Mouse (Mus musculus): ENCODE results near the gene Higd2a. TPM values are rescaled to one million over a fixed set of nuclear protein-coding genes. Genes with fewer than 3 reads are reported as not detected.

Higd2a gene
- polyA plus RNA-seq, 1 experiment from 2014 or later = 224 TPM

GRCm38 (mm10) chr13:54635011-54635410 is 45.0 kb downstream of the Higd2a start:
- Histone ChIP-seq H3K36me3 (peaks cover 36% of the 10 kb centered on the region), H3K27ac (no peak overlapping the region), H3K9ac (replicated peaks) (no peak overlapping the region), H3K9me3 (no peaks in the 10 kb centered on the region), H3K4me3 (replicated peaks) (no peak overlapping the region), H3K4me1 (replicated peaks) (no peaks in the 10 kb centered on the region), H3K27me3 (no peaks in the 10 kb centered on the region), H3K4me2 (replicated peaks) (no peak overlapping the region)
- 94% methylated on average over 3 of the region's 3 CpGs for WGBS
- no peak for ATAC-seq

Small RNAs within 50 kb of the gene (microRNA-seq; reads per million reads assigned to microRNA genes)
- not detected for gene Gm24195

Other genes with a start within 250 kb of the Higd2a start
- gene Cplx2, start 218.9 kb upstream of the Higd2a start, polyA plus RNA-seq (2015; fragmentation: Nextera tagmentation; extraction: Ambion mirVana) = 28.0 and 31.0 TPM in 2 replicates
- gene Thoc3, start 121.4 kb upstream of the Higd2a start, polyA plus RNA-seq (2015; fragmentation: Nextera tagmentation; extraction: Ambion mirVana) = 121 and 126 TPM in 2 replicates
- 18.9 and 21.3 TPM in 2 replicates for gene Simc1, start 86.4 kb upstream of the Higd2a start, polyA plus RNA-seq (2015; fragmentation: Nextera tagmentation; extraction: Ambion mirVana)
- 269 and 271 TPM in 2 replicates for gene 4833439L19Rik, start 24.8 kb upstream of the Higd2a start, polyA plus RNA-seq (2015; fragmentation: Nextera tagmentation; extraction: Ambion mirVana)
- gene Arl10, start 15.2 kb upstream of the Higd2a start, polyA plus RNA-seq (2015; fragmentation: Nextera tagmentation; extraction: Ambion mirVana) = 76.0 and 84.9 TPM in 2 replicates
- 51.2 and 53.2 TPM in 2 replicates for gene Nop16, start 117 bp upstream of the Higd2a start, polyA plus RNA-seq (2015; fragmentation: Nextera tagmentation; extraction: Ambion mirVana)
- gene Cltb, start 21.1 kb downstream of the Higd2a start, polyA plus RNA-seq (2015; fragmentation: Nextera tagmentation; extraction: Ambion mirVana) = 84.2 and 91.1 TPM in 2 replicates
- gene Faf2, start 31.6 kb downstream of the Higd2a start, polyA plus RNA-seq (2015; fragmentation: Nextera tagmentation; extraction: Ambion mirVana) = 74.9 and 79.7 TPM in 2 replicates
- gene Rnf44, start 103.7 kb downstream of the Higd2a start, polyA plus RNA-seq (2015; fragmentation: Nextera tagmentation; extraction: Ambion mirVana) = 93.7 and 109 TPM in 2 replicates
- 0.15 TPM in 2 replicates for gene Cdhr2, start 111.3 kb downstream of the Higd2a start, polyA plus RNA-seq (2015; fragmentation: Nextera tagmentation; extraction: Ambion mirVana)
- gene Gprin1, start 159.7 kb downstream of the Higd2a start, polyA plus RNA-seq (2015; fragmentation: Nextera tagmentation; extraction: Ambion mirVana) = 5.1 and 5.8 TPM in 2 replicates
- gene Sncb, start 176.4 kb downstream of the Higd2a start, polyA plus RNA-seq (2015; fragmentation: Nextera tagmentation; extraction: Ambion mirVana) = 8.9 and 10.0 TPM in 2 replicates
- not detected in 2 replicates for gene Eif4e1b, start 193.8 kb downstream of the Higd2a start, polyA plus RNA-seq (2015; fragmentation: Nextera tagmentation; extraction: Ambion mirVana)
- 28.3 and 30.5 TPM in 2 replicates for gene Tspan17, start 199.2 kb downstream of the Higd2a start, polyA plus RNA-seq (2015; fragmentation: Nextera tagmentation; extraction: Ambion mirVana)

All from midbrain, embryonic 13.5 days (tissue).